In the genomic region with DNA sequence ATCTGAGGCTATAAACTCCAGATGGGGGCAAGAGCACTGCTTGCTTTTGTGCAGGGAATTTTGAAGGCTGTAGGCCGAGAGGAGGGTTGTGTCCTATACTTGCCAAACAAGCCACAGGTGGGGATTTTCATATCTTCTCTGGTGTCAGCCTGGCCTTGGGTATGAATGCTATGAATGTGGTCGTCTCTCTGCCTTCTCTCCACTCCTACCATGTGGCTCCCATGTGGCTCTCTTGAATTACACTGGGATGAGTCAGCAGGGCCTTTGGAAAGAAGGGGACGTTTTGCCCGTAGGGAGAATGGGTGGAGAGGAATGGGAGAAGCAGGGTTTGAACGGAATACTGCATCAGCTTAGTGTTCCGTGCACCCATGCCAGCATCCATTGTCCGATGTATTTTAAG, we compare ENCODE assay signal across 18 mouse cellular contexts.
DNase-seq lines count a peak whose midpoint lies in the region; ATAC-seq and TF ChIP-seq lines count a peak whose summit lies in the region.
"Had no signal": no experiment of that assay in that cellular context is flagged by ENCODE, and none has a peak within 500 bp of the region (broad histone marks: within the 10 kb centered on the region; RNA-seq: fewer than 3 reads in every experiment).

No protein-coding gene starts in this region.

- no peak overlapping the region for H3K4me2 ChIP-seq in embryonic facial prominence, embryonic 15.5 days (replicated peaks)
- no peak overlapping the region for H3K4me2 ChIP-seq in heart, postnatal 0 days (ENCODE audit: low read depth, low read length)
- H3K4me2 ChIP-seq: forebrain, embryonic 15.5 days had no signal

- no peaks in the 10 kb centered on the region for H3K27me3 ChIP-seq in embryonic facial prominence, embryonic 15.5 days
- H3K27me3 ChIP-seq in embryonic facial prominence, embryonic 10.5 days (replicated peaks; ENCODE audit: low read depth, poor library complexity, severe bottlenecking): peaks cover 8% of the 10 kb centered on the region; the same call in 1 of the 2 replicates
- H3K27me3 ChIP-seq in heart, postnatal 0 days (ENCODE audit: control insufficient read depth, insufficient read depth, low read length): no peaks in the 10 kb centered on the region

- H3K4me3 ChIP-seq in embryonic facial prominence, embryonic 15.5 days (replicated peaks): no peak overlapping the region
- H3K4me3 ChIP-seq in embryonic facial prominence, embryonic 10.5 days: no peak overlapping the region
- H3K4me3 ChIP-seq in heart, postnatal 0 days (ENCODE audit: low read depth, low read length): no peak overlapping the region
- H3K4me3 ChIP-seq in embryonic fibroblast, embryonic 13.5 days (ENCODE audit: insufficient read depth, low read length): no peak overlapping the region
- H3K4me3 ChIP-seq: erythroblast, embryonic 14.5 days; forebrain, embryonic 15.5 days; hindbrain, embryonic 10.5 days had no signal

- intact Hi-C loops in heart, postnatal 10 days (cut with DNase I): loop anchor here (2.0 kb wide), 1 partner anchor 18 kb away; no protein-coding TSS in a partner anchor

- peak overlapping the region; percentile 25 for H3K27ac ChIP-seq in embryonic facial prominence, embryonic 15.5 days (replicated peaks)
- H3K27ac ChIP-seq in embryonic facial prominence, embryonic 10.5 days (replicated peaks): no peak overlapping the region
- H3K27ac ChIP-seq in heart, postnatal 0 days (ENCODE audit: low read depth): peak overlapping the region; percentile 63
- H3K27ac ChIP-seq in embryonic fibroblast, embryonic 13.5 days (ENCODE audit: insufficient read depth, low read length): peak overlapping the region; percentile 88
- H3K27ac ChIP-seq: forebrain, embryonic 15.5 days; hindbrain, embryonic 10.5 days had no signal

- no peak for TF ChIP-seq CTCF in heart, postnatal 0 days (IDR thresholded peaks at IDR 0.05; ENCODE audit: low read depth)
- no peak for TF ChIP-seq CTCF in embryonic fibroblast, embryonic 13.5 days (IDR thresholded peaks at IDR 0.05; ENCODE audit: borderline replicate concordance, insufficient read depth, low read length)

- WGBS in embryonic facial prominence, embryonic 15.5 days: 47% methylated on average over 7 of the region's 7 CpGs
- WGBS in embryonic facial prominence, embryonic 10.5 days: 64% methylated on average over 7 of the region's 7 CpGs
- WGBS in heart, postnatal 0 days: 52% methylated on average over 7 of the region's 7 CpGs

- DNase-seq in embryonic facial prominence, embryonic 10.5 days (ENCODE audit: low spot score): no peak
- DNase-seq in heart, postnatal 0 days (ENCODE audit: low spot score): no peak
- DNase-seq in heart, postnatal 10 days: no peak
- DNase-seq in 3134 (ENCODE audit: extremely low read depth, insufficient read length, low spot score): peak; percentile 70
- no peak for DNase-seq in embryo, embryonic 9.5 days (ENCODE audit: extremely low spot score)
- DNase-seq in embryo, embryonic 11 days: no peak
- DNase-seq: adrenal gland, postnatal 10 days; cerebellum, adult 2 months; gastrocnemius, postnatal 14 days; kidney, adult 8-10 months; kidney, postnatal 36 days; left cerebral cortex, postnatal 4 days had no signal

- no peak for TF ChIP-seq POLR2A in embryonic fibroblast, embryonic 13.5 days (IDR thresholded peaks at IDR 0.05; ENCODE audit: low read depth, low read length)

- no peak for ATAC-seq in embryonic facial prominence, embryonic 15.5 days (ENCODE audit: insufficient number of reproducible peaks, low FRiP score, low TSS enrichment, low read depth)
- ATAC-seq in heart, postnatal 0 days (ENCODE audit: insufficient read depth, low read depth): no peak
- ATAC-seq: forebrain, embryonic 15.5 days; midbrain, embryonic 16.5 days had no signal

- no peak for TF ChIP-seq EP300 in heart, postnatal 0 days (IDR thresholded peaks at IDR 0.05; ENCODE audit: low read depth)

- no peaks in the 10 kb centered on the region for H3K9me3 ChIP-seq in embryonic facial prominence, embryonic 15.5 days (replicated peaks)
- H3K9me3 ChIP-seq in embryonic facial prominence, embryonic 10.5 days: no peaks in the 10 kb centered on the region
- H3K9me3 ChIP-seq in heart, postnatal 0 days (replicated peaks; ENCODE audit: control insufficient read depth, low read length): no peaks in the 10 kb centered on the region
- H3K9me3 ChIP-seq: forebrain, embryonic 15.5 days had no signal

- H3K36me3 ChIP-seq in embryonic facial prominence, embryonic 15.5 days: no peaks in the 10 kb centered on the region
- no peaks in the 10 kb centered on the region for H3K36me3 ChIP-seq in embryonic facial prominence, embryonic 10.5 days (replicated peaks)
- H3K36me3 ChIP-seq in heart, postnatal 0 days (replicated peaks; ENCODE audit: control insufficient read depth, insufficient read depth, low read length): 0 out of 2 replicates have a peak, but pooled peaks cover 5% of the 10 kb centered on the region
- H3K36me3 ChIP-seq: forebrain, embryonic 15.5 days; hindbrain, embryonic 10.5 days had no signal

- H3K4me1 ChIP-seq in embryonic facial prominence, embryonic 15.5 days: peaks cover 90% of the 10 kb centered on the region
- H3K4me1 ChIP-seq in embryonic facial prominence, embryonic 10.5 days: peaks cover 97% of the 10 kb centered on the region
- peaks cover 64% of the 10 kb centered on the region for H3K4me1 ChIP-seq in heart, postnatal 0 days (ENCODE audit: control insufficient read depth, insufficient read depth)
- H3K4me1 ChIP-seq in embryonic fibroblast, embryonic 13.5 days (ENCODE audit: control insufficient read depth, insufficient read depth, low read length): peaks cover 66% of the 10 kb centered on the region

- no peak overlapping the region for H3K9ac ChIP-seq in embryonic facial prominence, embryonic 15.5 days
- H3K9ac ChIP-seq in heart, postnatal 0 days (replicated peaks; ENCODE audit: low read depth, low read length): no peak overlapping the region
- H3K9ac ChIP-seq: forebrain, embryonic 15.5 days had no signal
